Mouse (Mus musculus): ENCODE measurements around the gene Etv1.
"Not testable (repeated sequence)": the region's sequence is repeated elsewhere in the genome, so short reads cannot be mapped to it uniquely, and the experiment has no call there.

Etv1 gene

DNA sequence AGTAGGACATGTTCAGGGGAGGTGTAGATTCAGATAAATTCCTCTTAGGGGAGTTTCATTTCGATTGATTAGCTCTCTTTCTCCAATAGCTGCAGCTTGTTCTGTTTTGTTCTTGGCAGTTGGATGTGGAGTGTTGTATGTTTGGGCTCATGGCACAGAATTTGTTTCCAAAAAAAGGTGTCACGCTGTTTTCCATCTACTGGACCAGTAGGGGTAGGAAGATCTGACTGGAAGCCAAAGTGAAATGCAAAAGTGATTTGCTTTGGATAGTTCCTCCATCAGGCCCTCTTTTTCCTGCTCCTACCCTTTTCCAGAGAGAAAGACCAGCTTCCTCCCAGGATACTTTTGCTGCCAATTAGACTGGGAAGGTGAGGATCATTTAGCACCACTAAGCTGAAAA lies 39.1 kb downstream of the Etv1 start:
- no peak for DNase-seq (ENCODE audit: low spot score)

DNA sequence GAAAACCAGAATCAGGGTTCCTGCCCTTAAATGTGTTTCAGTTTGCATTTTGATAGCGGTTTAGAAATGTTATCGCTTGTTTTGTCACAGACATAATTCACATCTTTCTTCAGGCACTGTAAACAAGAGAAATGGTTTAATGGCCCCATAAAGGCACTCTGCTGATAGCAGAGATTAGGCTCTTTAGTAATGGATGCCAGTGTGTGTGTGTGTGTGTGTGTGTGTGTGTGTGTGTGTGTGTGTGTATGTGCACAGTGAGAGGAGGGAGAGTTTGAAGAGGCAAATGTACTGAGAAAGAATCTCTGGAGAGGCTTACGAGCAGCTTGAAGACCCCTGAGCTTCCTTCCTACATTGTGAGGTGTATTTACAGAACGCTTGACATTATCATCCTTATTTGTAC lies 41.5 kb downstream of the Etv1 start:
- no peak for DNase-seq (ENCODE audit: low spot score)

DNA sequence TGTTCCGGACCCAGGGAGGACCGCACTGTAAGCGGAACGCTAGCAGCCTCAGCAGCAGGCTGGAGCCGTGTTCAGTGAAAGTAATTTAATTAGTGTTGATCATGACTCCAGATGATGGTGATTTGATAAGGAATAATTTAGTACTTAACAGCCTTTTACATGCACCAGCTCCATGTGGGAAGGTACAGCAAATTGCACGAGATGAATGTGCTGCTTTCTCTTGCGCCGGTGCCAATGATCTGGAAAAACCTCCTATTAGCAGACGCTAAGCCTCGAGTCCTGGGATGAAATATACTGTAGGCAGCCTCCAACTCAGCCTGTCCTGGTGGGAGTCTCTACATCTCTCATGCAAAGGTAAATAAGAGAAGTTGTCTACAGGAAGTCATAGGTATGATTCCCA lies 45.2 kb downstream of the Etv1 start:
- DNase-seq (ENCODE audit: low spot score) = no peak

DNA sequence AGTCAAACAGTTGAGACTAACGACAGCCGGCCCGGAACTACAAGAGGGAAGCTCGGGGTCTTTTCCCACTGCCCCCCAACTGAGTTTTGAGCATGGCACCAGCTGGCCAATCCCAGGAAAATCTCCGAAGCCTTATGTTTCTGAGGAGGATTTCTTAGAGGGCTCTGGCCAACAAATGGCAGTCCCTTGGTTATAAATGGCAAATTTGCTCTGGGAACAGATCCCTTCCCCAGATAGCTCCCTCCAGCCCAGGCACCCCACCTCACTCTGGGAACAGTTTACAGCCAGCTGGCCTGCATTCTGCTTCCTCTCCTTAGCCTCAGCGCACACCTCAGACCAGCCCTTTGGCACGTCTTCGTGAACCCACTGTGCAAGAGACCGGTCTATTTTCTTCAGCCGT lies 53.8 kb downstream of the Etv1 start:
- DNase-seq (ENCODE audit: low spot score) = no peak

DNA sequence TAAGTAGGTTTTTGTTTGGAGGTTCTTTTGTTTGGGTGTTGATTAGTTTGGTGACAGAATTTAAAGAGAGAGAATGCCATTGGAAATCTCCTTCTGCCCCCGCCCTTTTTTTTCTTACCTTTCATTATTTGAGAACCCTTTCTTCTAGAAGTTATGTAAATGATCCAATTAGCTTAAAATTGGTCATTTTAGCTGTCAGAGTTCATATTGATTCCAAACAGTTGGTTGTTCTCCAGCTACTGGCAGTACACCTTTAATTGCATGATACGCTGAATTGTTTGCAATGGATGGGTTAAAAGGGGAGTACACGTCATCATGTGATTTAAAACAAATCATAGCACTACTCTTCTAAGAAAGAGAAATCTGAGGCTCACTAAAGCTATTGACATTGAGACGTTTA lies 55.4 kb downstream of the Etv1 start:
- no peak for DNase-seq (ENCODE audit: low spot score)

DNA sequence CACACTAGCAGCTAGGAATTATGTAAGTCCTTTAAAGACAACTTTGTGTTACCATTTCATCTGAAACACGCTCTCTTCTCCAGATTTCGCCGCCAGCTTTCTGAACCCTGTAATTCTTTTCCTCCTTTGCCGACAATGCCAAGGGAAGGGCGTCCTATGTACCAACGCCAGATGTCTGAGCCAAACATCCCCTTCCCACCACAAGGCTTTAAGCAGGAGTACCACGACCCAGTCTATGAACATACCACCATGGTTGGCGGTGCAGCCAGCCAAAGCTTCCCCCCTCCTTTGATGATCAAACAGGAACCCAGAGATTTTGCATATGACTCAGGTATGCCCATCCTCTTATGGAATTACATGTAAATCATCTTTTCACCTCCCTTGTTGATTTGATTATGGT lies 55.8 kb downstream of the Etv1 start:
- DNase-seq (ENCODE audit: low spot score) = not testable (repeated sequence)

DNA sequence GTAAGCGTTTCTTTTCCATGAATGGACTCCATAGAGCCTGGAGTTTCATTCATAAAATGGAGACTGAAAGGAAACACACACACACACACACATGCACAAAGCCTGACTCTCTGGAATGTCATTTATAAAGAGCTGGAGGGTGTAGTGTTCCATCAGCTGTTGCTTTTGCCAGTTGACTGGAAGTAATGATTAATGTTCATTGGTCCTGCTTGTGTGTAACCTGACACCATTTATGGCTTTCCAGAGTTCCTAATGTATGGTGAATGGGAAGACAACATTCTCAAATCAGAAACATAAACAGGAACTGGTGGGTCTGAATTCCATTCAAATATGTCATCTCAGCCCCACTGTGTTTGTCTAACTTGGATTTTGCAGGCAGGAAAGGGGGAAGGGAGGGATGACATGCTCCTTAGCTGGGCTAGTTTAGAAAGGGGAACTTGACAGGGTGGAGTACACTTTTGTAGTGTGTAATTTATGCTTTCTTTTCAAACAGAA lies 64.7 kb downstream of the Etv1 start:
- DNase-seq (ENCODE audit: low spot score) = no peak

DNA sequence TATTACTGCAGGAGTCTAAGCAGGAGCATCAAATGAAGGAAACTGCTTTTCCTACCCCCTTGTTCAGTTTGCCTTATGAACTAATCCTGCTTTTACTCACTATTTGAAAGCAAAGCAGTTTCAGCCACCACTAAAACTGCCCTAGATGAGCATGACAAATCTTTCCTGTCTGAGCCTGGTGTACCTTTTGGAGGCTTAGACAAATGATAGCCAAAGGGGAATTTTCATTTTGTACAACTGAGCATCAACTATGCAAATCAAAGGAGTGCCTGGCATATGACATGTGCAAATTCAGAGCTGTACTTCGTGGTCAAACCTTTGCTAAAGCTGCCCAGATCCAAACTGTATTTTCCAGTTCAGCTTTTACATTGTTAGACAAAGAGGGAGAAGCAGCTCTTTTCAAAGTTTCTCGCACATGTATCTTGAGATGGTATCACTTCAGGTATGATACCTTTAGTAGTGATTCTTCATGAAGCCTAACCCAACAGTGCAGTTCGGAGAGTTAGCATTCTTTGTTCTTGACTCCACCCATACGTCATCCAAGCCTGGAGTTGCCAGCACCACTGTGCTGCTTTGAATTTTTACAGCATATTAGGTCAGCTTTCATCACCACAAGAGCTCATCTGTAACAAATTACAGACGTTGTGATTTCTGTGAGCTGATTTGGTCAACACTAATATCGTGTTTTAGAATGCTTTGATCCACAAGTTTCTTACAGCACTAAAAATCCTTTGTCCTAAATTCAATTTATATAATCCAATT lies 68.5 kb downstream of the Etv1 start:
- no peak for DNase-seq (ENCODE audit: low spot score)

DNA sequence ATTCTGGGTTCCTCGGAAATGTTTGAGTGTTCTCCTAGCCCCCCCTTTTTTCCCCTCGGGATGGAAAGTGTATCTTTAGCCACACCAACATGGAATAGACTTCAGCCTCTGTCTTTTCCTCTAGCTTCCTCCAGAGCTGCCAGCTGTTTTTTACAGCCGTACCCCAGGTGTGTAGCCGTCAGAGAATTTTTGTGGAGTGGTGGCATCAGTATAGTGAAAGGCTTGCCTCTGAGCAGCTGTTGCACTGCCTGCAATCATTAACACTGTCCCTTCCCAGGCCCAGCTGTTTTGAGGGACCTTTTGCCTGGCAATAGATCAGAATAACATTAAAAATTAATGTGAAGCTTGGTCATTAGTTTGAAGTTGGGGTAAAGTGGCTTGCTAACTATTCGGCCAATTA lies 70.8 kb downstream of the Etv1 start:
- DNase-seq (ENCODE audit: low spot score) = no peak

DNA sequence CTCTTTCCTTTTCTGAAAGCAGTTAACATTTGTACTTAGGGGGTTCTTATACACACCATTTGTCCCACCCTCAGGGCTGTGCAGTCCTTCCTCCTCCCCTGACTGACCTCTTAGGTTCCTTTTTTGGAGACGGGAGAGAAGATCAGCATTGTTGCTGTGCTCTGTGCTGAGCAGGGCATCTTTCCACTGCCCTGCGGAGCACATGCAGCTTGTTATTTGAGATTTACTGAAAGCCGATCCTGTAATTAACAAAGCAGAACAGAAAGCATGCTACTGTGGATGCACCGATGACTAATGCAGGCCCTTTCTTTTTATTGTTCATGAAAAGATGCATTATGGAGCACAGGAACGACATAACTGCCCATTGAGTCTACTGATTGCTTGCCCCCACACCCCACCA lies 75.1 kb downstream of the Etv1 start:
- DNase-seq (ENCODE audit: low spot score) = no peak

DNA sequence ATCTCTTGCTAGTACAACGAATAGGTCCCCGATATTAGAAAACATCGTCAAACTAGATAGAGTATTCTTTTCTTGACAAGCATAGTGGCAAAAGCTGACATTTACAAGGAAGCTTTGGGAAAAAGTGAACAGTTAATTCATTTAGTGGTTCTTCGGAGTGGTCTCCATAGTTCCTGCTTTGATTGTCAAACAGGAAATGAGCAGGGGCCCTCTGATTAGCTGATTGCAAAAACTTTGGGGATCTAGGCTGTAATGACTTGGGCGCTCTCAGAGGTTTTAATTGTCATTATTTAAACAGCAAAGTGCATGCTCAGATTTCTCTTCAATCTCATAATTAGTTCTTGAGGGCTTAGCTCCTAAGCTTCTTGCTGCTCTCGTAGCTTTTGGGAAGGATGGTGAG lies 75.6 kb downstream of the Etv1 start:
- DNase-seq (ENCODE audit: low spot score) = no peak

DNA sequence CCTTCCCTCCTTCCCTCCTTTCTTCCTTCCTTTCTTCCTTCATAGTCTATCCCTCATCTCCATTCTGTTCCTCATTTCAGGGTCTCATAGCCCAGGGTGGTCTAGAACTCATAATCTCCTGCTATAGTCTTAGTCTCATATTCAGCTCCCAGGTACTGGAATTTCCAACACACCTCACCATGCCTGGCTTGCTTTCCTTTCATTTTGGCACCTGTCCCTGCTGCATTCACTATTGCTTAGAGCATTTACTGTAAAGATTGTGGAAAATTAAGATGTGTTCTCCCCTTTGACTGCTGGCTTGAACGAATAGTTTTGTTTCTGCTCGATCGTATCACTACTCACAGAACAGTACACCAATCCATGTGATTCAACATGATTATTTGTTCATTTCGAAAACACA lies 80.5 kb downstream of the Etv1 start:
- no peak for DNase-seq (ENCODE audit: low spot score)

DNA sequence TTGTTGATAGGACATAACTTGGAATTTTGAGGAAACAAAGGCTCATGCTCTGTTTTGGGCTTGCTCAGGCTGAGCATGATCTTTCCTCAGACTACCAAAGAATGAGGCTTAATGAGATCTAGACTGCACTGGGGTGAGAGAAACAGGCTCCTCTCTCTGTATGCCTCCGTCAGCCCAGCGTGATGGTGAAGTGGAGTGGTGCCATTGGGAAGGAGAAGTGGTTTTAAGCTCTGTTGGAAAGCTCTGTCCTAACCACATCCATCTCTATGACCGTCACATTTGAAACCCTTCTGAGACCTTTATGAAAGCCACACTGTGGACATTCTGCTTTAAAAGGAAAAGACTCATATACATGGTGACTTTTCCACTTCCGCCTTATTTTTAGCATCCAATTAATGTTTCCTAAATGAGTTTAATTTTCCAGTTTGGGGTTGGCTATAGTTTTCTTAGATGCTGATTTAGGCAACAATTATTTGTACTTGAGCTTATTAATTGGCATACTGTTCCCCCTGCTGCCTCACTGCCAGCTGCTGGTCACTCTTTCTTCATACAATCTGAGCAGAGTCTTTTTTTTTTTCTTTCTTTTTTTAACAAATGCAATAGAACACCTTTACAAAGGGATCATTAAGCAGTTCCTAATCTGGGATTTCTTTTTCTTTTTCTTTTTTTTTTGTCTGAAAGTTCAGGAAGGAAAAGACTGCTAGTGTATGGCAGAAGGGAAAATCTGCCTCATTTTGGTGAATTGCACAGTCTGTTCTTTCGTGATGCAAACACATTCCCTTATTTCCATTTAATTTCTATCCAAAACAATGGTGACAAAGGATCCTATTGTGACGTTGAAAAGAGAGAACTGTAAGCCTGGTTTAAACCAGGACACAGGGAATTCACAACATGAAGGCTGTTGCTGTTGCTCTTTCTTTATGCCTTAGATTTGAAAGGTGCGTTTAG lies 81.3 kb downstream of the Etv1 start:
- DNase-seq (ENCODE audit: low spot score) = no peak

DNA sequence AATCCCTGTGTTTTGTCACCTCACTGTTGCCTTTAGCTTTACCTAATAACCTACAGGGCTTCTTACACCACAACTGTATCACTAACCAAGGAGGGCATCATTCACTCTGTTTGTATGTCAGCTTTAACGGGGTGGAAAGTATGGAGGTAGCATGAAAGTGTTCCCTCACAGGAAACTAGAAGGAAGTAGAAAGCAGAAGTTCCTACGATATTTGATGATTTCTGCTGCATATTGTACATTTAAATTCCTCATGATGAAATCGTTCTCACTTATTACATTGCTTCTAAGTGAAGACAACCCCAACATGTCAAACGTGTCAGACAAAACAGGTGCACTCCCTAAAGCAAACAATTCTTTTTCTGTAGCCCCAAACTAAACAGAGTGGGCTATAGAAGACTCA lies 84.2 kb downstream of the Etv1 start:
- DNase-seq (ENCODE audit: low spot score) = no peak

DNA sequence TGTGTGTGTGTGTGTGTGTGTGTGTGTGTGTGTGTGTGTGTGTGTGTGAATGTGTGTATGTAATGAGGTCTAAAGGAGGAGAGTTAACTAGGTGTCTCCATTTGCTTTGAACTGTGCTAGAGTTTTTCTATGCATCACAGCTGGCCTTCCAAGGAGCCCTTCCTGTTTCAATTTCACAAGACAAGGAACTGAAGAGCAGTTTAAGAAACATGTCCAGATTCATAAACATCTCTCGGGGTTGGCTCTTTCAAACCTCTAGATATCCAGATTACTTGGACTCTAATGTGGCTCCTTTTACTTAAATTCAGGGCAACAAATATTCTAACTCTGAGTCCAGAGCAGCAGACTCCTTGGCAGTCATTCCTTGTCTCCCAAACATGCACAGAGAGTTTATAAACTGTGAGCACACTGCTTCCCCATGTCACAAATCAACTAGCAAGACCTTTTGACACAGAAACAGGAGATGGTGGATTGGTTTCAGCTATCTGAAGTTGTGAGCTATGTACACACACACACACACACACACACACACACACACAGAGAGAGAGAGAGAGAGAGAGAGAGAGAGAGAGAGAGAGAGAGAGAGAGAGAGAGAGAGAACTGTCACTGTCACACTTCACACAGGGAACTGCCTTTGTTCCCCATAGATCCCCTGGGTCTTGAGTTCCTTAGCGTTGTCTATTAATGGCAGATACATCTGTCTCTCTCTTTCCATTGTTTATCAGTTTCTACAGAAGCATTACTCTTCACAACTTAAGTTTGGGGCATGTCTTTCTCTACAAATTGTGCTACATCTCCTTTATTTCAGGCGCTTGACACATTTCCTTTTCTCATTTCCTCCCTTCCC lies 85.0 kb downstream of the Etv1 start:
- no peak for DNase-seq (ENCODE audit: low spot score)

DNA sequence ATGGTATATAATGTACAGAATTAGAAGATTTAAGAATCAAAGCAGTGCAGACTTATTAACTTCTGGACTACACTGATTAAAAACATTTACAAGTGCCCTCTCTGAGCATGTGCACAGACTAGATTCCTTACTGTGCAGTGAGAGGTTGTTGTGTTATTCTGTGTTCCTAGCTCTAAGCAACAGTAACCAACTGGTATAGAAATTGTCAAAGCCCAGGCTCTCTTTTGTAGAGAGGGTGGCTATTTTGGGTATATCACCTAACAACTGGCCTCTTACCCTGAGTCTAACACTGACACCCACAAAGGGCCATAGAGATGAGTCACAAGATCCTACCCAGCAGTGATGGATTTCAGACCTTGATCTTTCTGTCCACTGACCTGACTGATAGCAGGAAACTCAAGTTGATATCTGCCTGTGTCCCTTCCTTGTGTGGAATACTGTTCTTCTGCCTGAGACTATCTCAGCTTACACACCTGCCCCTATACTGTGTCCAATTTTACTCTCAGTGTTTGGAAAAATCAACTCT lies 95.4 kb downstream of the Etv1 start:
- no peak for DNase-seq (ENCODE audit: low spot score)

DNA sequence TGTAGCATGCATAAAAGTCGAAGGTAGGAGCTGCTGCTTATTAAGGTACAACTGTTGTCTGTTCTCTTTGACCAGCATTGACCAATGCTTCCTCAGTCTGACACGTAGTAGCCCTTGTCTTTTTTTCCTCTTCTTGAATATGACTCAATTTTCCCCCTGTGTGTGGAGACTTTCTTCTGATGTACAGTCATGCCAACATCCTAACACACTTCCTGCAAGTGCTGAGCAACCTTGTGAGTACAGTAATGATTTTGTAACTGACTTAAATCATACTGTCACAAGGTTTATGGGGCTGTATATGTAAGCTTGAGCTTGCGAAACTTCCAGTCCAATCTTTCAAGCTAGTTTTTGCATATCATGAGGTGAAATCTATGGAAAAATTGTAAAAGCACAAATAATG lies 125.3 kb downstream of the Etv1 start:
- no peak for DNase-seq (ENCODE audit: low spot score)

DNA sequence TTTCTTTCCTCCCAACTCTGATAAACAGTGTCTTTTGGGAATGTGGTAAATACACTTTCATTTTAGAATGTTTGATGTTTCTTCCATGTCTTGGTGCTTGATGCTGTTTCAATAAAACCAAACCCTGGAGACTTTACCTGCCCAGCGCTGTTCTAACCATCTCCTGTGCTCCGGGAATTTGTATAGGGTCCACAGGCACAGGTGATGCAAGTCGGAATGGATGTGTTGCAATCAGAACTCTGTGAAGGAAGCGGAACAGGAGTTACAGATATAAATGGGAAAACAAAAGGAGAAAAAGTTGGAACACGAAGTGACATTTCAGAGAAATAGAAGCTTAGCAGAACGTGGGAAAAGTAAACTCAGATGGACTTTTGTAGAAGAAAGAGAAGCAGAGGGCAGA lies 127.1 kb downstream of the Etv1 start:
- no peak for DNase-seq (ENCODE audit: low spot score)

DNA sequence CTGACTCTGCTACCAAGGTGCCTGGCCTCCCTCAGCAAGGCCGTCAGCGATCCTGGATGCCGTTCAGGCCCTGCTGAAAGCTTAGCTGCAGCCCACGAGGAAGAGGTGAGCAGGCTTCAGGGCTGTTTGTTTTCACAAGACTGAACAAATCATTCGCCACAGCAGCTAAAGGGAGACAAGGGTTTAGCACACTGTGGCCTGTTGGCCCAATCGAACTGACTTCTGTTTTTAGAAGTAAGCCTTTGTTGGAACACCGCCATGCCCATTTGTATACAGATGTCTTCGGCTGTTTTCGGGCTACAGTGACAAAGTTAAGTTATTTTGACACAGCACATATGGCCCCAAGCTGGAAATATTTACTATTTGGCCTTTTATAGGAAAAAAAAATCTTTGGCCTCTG lies 127.6 kb downstream of the Etv1 start:
- DNase-seq (ENCODE audit: low spot score) = no peak

DNA sequence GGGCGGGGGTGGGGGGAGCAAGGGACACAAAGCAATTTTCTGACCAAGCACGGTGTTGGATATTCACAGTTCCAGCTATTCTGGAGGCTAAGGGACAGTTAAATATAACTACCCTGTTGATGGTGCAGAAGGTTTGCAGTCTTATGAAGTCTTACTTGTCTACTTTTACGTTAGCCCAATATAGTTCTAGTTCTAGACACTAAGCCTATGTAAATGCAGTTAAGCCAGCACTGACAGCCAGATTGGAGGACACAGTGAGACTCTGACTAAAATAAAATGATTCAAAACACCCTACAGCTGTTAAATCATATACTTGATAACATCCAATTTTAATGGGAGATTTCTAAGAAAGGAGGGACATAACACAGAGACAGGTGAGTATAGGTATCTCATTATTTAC lies 129.8 kb downstream of the Etv1 start:
- DNase-seq (ENCODE audit: low spot score) = no peak
